Mouse (Mus musculus) ES-E14 (cell line): ENCODE results near the gene Rabgap1. TPM values are rescaled to one million over a fixed set of nuclear protein-coding genes. Genes with fewer than 3 reads are reported as not detected.

ENCODE experiments used
- DNase-seq: peaks from one replicate; pipeline ENCODE4 v3.0.0-alpha.2; 2013; ENCODE audit warnings: low read depth, low spot score
- H3K27ac ChIP-seq: 2 replicates; pipeline ENCODE4 v1.5.1; 2012; ENCODE audit warnings: low read depth, mild to moderate bottlenecking, low read length, moderate library complexity, mixed read lengths; ENCODE audit not compliant: poor library complexity, insufficient read depth, severe bottlenecking
- H3K36me3 ChIP-seq: 2 replicates; pipeline ENCODE4 v1.6.1; 2012; ENCODE audit warnings: mild to moderate bottlenecking, low read length, moderate library complexity, mixed read lengths; ENCODE audit not compliant: control insufficient read depth, poor library complexity, insufficient read depth, severe bottlenecking
- H3K4me1 ChIP-seq, 2 experiments: fragments of 150-350 bp in 1 of 2; sonication (generic) in 1 of 2; 2 replicates each; pipeline ENCODE4 v1.6.1; 2012; ENCODE audit warnings: low read length in 2 of 2, mild to moderate bottlenecking in 1 of 2, mixed read lengths in 1 of 2; ENCODE audit not compliant: control insufficient read depth in 2 of 2, insufficient read depth in 2 of 2, poor library complexity in 1 of 2
- H3K4me3 ChIP-seq, 2 experiments: fragments of 150-350 bp in 1 of 2; sonication (generic) in 1 of 2; 2 replicates each; pipeline ENCODE4 v1.5.1; 2012; ENCODE audit warnings: low read length in 2 of 2, low read depth in 1 of 2, mild to moderate bottlenecking in 1 of 2, mixed read lengths in 1 of 2; ENCODE audit not compliant: insufficient read depth in 1 of 2, poor library complexity in 1 of 2, severe bottlenecking in 1 of 2
- H3K9ac ChIP-seq: 2 replicates; pipeline ENCODE4 v1.6.1; 2012; ENCODE audit warnings: low read depth, mild to moderate bottlenecking, low read length, mixed read lengths; ENCODE audit not compliant: poor library complexity, insufficient read depth, severe bottlenecking
- H3K9me3 ChIP-seq: fragments of 150-350 bp; sonication (generic); 2 replicates; pipeline ENCODE4 v1.6.1; 2012; ENCODE audit warnings: low read depth, mild to moderate bottlenecking, low read length; ENCODE audit not compliant: control insufficient read depth, insufficient read depth
- CHD2 ChIP-seq: IDR thresholded peaks from 2 replicates; pipeline ENCODE4 v1.6.1; 2014; ENCODE audit warnings: mild to moderate bottlenecking, low read depth, low read length, inconsistent platforms
- HCFC1 ChIP-seq: IDR thresholded peaks from 2 replicates; pipeline ENCODE4 v1.6.1; 2012; ENCODE audit warnings: low read length, inconsistent platforms, borderline replicate concordance; ENCODE audit not compliant: insufficient read depth
- MAFK ChIP-seq: IDR thresholded peaks from 2 replicates; pipeline ENCODE4 v1.6.1; 2014; ENCODE audit warnings: mild to moderate bottlenecking, low read depth, low read length, inconsistent platforms; ENCODE audit not compliant: insufficient read depth
- ZC3H11A ChIP-seq: IDR thresholded peaks from 2 replicates; pipeline ENCODE4 v1.6.1; 2012; ENCODE audit warnings: low read depth, mild to moderate bottlenecking, inconsistent platforms, low read length, borderline replicate concordance
- ZNF384 ChIP-seq: IDR thresholded peaks from 2 replicates; pipeline ENCODE4 v1.6.1; 2012; ENCODE audit warnings: low read depth, low read length, inconsistent platforms
- in situ Hi-C, 2 experiments: fragments of 600-800 bp; cut with MboI; formaldehyde crosslinking; loops; one replicate each; pipeline ENCODE4 v1.15.1; 2025; ENCODE audit warnings: low sequenced_read_pairs in 2 of 2, inconsistent platforms in 1 of 2; ENCODE audit not compliant: unreplicated experiment in 2 of 2
- total RNA-seq: library from RNA; depleted of rRNA; stranded (reverse); fragments of 300-350 nt; gene quantifications from 2 replicates; pipeline ENCODE4 v1.2.3, GENCODE M21; 2012; rRNA removed

Rabgap1 gene
- 40.2 and 41.0 TPM in 2 replicates for total RNA-seq

- Histone ChIP-seq H3K9ac (peak within 1 kb of the TSS; percentile 93), H3K27ac (peak within 1 kb of the TSS; percentile 62), H3K4me3 (peak within 1 kb of the TSS; percentile 94 to 96), H3K4me1 (no peaks in the 10 kb centered on the region), H3K9me3 (no peaks in the 10 kb centered on the region), H3K36me3 (no peaks in the 10 kb centered on the region)
- TF ChIP-seq MAFK, result no peak
- TF ChIP-seq ZC3H11A, result no peak
- TF ChIP-seq ZNF384, result no peak
- 0 out of 2 replicates have a peak, but pooled peaks have one; percentile 22 for TF ChIP-seq CHD2
- TF ChIP-seq HCFC1, result no peak
- in situ Hi-C loops, result no loop called here
- peak; percentile 95 for DNase-seq
Observed at GRCm38 (mm10) chr2:37442611-37443591, at the start of gene Rabgap1, which contains the start of the genes Zbtb26 and Zbtb6. Rabgap1 (plus strand) TSS chr2:37443279. Zbtb26 (minus strand) TSS chr2:37443135. Zbtb6 (minus strand) TSS chr2:37443171.

- Histone ChIP-seq H3K9me3 (no peaks in the 10 kb centered on the region), H3K27ac (no peak overlapping the region), H3K4me1 (peaks cover 0 to 2% of the 10 kb centered on the region in 2 experiments; a peak in 1 of 4 replicates), H3K4me3 (no peak overlapping the region), H3K36me3 (peaks cover 3% of the 10 kb centered on the region; the same call in 1 of the 2 replicates), H3K9ac (no peak overlapping the region)
- DNase-seq, result no peak
- in situ Hi-C loops, result no loop called here
- TF ChIP-seq HCFC1 (no peak), CHD2 (no peak), MAFK (no peak), ZNF384 (no peak)
Observed at GRCm38 (mm10) chr2:37395539-37395938, 47.5 kb upstream of the Rabgap1 start.

- in situ Hi-C loops, result no loop called here
- Histone ChIP-seq H3K4me1 (peaks cover 0 to 4% of the 10 kb centered on the region in 2 experiments; a peak in 1 of 4 replicates), H3K9me3 (no peaks in the 10 kb centered on the region), H3K36me3 (no peaks in the 10 kb centered on the region), H3K4me3 (peak overlapping the region; percentile 99), H3K27ac (no peak overlapping the region), H3K9ac (peak overlapping the region; percentile 100)
- DNase-seq, result no peak
- TF ChIP-seq ZC3H11A, result no peak
- no peak for TF ChIP-seq HCFC1
- no peak for TF ChIP-seq ZNF384
- no peak for TF ChIP-seq CHD2
- TF ChIP-seq MAFK, result no peak
Observed at GRCm38 (mm10) chr2:37421903-37422302, 21.2 kb upstream of the Rabgap1 start.

- Histone ChIP-seq H3K4me3 (peak within 1 kb of the TSS; percentile 99), H3K36me3 (no peaks in the 10 kb centered on the region), H3K27ac (peak within 1 kb of the TSS; percentile 87), H3K9ac (peak within 1 kb of the TSS; percentile 100), H3K9me3 (no peaks in the 10 kb centered on the region), H3K4me1 (peaks cover 0 to 4% of the 10 kb centered on the region in 2 experiments; a peak in 1 of 4 replicates)
- in situ Hi-C loops, result no loop called here
- peak; percentile 97 for DNase-seq
- no peak for TF ChIP-seq ZC3H11A
- peak; percentile 98 for TF ChIP-seq CHD2
- TF ChIP-seq MAFK, result no peak
- peak; percentile 69; the same call in 1 of the 2 replicates for TF ChIP-seq HCFC1
- TF ChIP-seq ZNF384, result no peak
Observed at GRCm38 (mm10) chr2:37422306-37423304, 20.5 kb upstream of the Rabgap1 start, which contains the start of gene Rc3h2. Rc3h2 (minus strand) TSS chr2:37422903.
